Mouse (Mus musculus) intestine, postnatal 0 days (tissue): Measurements from ENCODE around the gene Rmi2. TPM values are rescaled to one million over a fixed set of nuclear protein-coding genes. Genes with fewer than 3 reads are reported as not detected.

Experiments used
- ATAC-seq: fragments of 200-750 bp; cut with Nextera tagmentation; 2 replicates; pipeline ENCODE4 v1.8.0; 2017; ENCODE audit warnings: mild to moderate bottlenecking, moderate TSS enrichment, moderate library complexity
- H3K27ac ChIP-seq: fragments of 300-500 bp; sonication (generic); 2 replicates; pipeline ENCODE4 v1.5.1; 2014; ENCODE audit warnings: mild to moderate bottlenecking, low read depth, low read length, moderate library complexity
- H3K27me3 ChIP-seq: fragments of 300-500 bp; sonication (generic); replicated peaks from 2 replicates; pipeline ENCODE4 v1.6.1; 2014; ENCODE audit warnings: low read length, mixed read lengths; ENCODE audit not compliant: control insufficient read depth, insufficient read depth
- H3K36me3 ChIP-seq: fragments of 300-500 bp; sonication (generic); 2 replicates; pipeline ENCODE4 v1.6.1; 2014; ENCODE audit warnings: mild to moderate bottlenecking, moderate library complexity; ENCODE audit not compliant: control insufficient read depth, insufficient read depth
- H3K4me1 ChIP-seq: fragments of 300-500 bp; sonication (generic); replicated peaks from 2 replicates; pipeline ENCODE4 v1.6.1; 2014; ENCODE audit warnings: antibody characterized with exemption, low read length, mixed read lengths; ENCODE audit not compliant: control insufficient read depth, insufficient read depth
- H3K4me2 ChIP-seq: fragments of 300-500 bp; sonication (generic); replicated peaks from 2 replicates; pipeline ENCODE4 v1.6.1; 2014; ENCODE audit warnings: low read depth, mild to moderate bottlenecking, moderate library complexity
- H3K4me3 ChIP-seq: fragments of 300-500 bp; sonication (generic); 2 replicates; pipeline ENCODE4 v1.5.1; 2014; ENCODE audit warnings: low read depth, low read length
- H3K9ac ChIP-seq: fragments of 300-500 bp; sonication (generic); 2 replicates; pipeline ENCODE4 v1.6.1; 2014; ENCODE audit warnings: mild to moderate bottlenecking, low read depth, low read length
- H3K9me3 ChIP-seq: fragments of 300-500 bp; sonication (generic); 2 replicates; pipeline ENCODE4 v1.6.1; 2016; ENCODE audit warnings: mixed run types; ENCODE audit not compliant: control insufficient read depth
- CTCF ChIP-seq: sonication (generic); IDR thresholded peaks from 2 replicates; pipeline ENCODE4 v1.5.1; 2016; ENCODE audit warnings: low read depth, mild to moderate bottlenecking, control low read depth, antibody characterized with exemption, moderate library complexity
- WGBS: fragments of 180-500 bp; shearing (Covaris S2); extraction: QIAGEN DNeasy Blood & Tissue Kit; methylation state at CpG from one replicate; pipeline ENCODE4 v1.1.7; 2014; 5-methylcytosine and 5-hydroxymethylcytosine counted together
- polyA plus RNA-seq: library from polyadenylated mRNA; unstranded; fragments of >200 nt; fragmentation: Nextera tagmentation; extraction: Ambion mirVana; gene quantifications from 2 replicates; pipeline ENCODE4 v1.2.1, GENCODE M21; 2015

Gene Rmi2
- polyA plus RNA-seq, 1 experiment from 2014 or later: 0.53 TPM

- 90% methylated on average over 1 of the region's 1 CpGs for WGBS
- 0 out of 2 replicates have a peak, but pooled peaks cover 3% of the 10 kb centered on the region for H3K4me1 ChIP-seq
- no peaks in the 10 kb centered on the region for H3K36me3 ChIP-seq
- H3K9ac ChIP-seq: no peak overlapping the region
- no peak for ATAC-seq
- no peak overlapping the region for H3K4me3 ChIP-seq
- peaks cover 7% of the 10 kb centered on the region; the same call in 1 of the 2 replicates for H3K27me3 ChIP-seq
- H3K27ac ChIP-seq: no peak overlapping the region
- H3K9me3 ChIP-seq: no peaks in the 10 kb centered on the region
- TF ChIP-seq CTCF: no peak
- H3K4me2 ChIP-seq: no peak overlapping the region
These were observed 24.5 kb upstream of the Rmi2 start for GRCm38 (mm10) chr16:10810376-10810775.

GRCm38 (mm10) chr16:10812865-10813371 is 21.9 kb upstream of the Rmi2 start, which contains the start of gene Gm11172:
Gm11172 (plus strand) TSS chr16:10812915.
- 87% methylated on average over 2 of the region's 2 CpGs for WGBS
- no peak for TF ChIP-seq CTCF
- Histone ChIP-seq H3K4me2 (no peak within 1 kb of the TSS), H3K27me3 (peaks cover 7% of the 10 kb centered on the region; the same call in 1 of the 2 replicates), H3K4me3 (no peak within 1 kb of the TSS), H3K4me1 (0 out of 2 replicates have a peak, but pooled peaks cover 3% of the 10 kb centered on the region), H3K9ac (no peak within 1 kb of the TSS), H3K9me3 (no peaks in the 10 kb centered on the region), H3K36me3 (no peaks in the 10 kb centered on the region), H3K27ac (no peak within 1 kb of the TSS)
- ATAC-seq: no peak

DNA sequence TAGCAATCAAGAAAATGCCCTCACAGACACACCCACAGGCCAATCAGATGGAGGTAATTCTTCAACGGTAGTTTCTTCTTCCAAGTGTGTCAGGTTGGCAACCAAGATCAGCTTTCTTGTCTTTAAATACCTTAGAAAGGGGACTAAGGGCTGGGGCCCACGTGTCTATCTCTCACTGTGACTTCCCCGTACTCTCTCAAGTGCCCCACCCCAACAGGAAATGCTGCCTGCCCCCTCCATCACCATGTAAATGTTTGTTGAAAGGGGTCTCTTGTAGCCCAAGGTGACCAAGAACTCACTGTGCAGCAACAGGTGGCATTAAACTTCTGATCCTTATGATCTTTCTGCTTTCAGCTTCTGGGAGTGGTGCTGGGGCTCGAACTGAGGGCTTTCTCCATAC is 21.1 kb upstream of the Rmi2 start:
- peaks cover 7% of the 10 kb centered on the region; the same call in 1 of the 2 replicates for H3K27me3 ChIP-seq
- no peak overlapping the region for H3K9ac ChIP-seq
- no peak for TF ChIP-seq CTCF
- H3K36me3 ChIP-seq: no peaks in the 10 kb centered on the region
- 0 out of 2 replicates have a peak, but pooled peaks cover 3% of the 10 kb centered on the region for H3K4me1 ChIP-seq
- no peak overlapping the region for H3K27ac ChIP-seq
- 73% methylated on average over 4 of the region's 4 CpGs for WGBS
- H3K4me2 ChIP-seq: no peak overlapping the region
- ATAC-seq: no peak
- no peak overlapping the region for H3K4me3 ChIP-seq
- H3K9me3 ChIP-seq: no peaks in the 10 kb centered on the region

DNA sequence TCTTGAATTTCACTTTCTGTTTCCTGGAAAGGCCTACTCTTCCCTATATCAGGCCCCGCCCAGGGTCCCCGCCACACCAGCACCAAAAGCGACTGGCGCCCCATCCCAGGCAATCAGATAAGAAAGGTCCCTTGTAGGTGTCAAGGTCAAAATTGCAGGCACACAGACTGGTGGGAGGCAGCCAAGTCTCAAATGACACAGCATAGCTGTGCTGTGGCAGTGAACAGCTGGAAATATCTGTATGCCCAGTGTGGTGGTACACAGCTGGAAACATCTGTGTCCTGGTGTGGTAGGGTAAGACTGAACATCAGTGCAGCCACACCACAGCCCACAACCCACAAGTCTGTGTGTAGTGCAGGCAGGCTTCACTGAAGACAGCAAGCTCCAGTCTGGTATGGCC is 20.0 kb upstream of the Rmi2 start:
- Histone ChIP-seq H3K4me3 (no peak overlapping the region), H3K4me1 (0 out of 2 replicates have a peak, but pooled peaks cover 3% of the 10 kb centered on the region), H3K27ac (no peak overlapping the region), H3K27me3 (no peaks in the 10 kb centered on the region), H3K4me2 (no peak overlapping the region), H3K9ac (no peak overlapping the region), H3K36me3 (no peaks in the 10 kb centered on the region), H3K9me3 (no peaks in the 10 kb centered on the region)
- 44% methylated on average over 4 of the region's 4 CpGs for WGBS
- peak; percentile 29; the same call in 1 of the 2 replicates for ATAC-seq
- no peak for TF ChIP-seq CTCF

DNA sequence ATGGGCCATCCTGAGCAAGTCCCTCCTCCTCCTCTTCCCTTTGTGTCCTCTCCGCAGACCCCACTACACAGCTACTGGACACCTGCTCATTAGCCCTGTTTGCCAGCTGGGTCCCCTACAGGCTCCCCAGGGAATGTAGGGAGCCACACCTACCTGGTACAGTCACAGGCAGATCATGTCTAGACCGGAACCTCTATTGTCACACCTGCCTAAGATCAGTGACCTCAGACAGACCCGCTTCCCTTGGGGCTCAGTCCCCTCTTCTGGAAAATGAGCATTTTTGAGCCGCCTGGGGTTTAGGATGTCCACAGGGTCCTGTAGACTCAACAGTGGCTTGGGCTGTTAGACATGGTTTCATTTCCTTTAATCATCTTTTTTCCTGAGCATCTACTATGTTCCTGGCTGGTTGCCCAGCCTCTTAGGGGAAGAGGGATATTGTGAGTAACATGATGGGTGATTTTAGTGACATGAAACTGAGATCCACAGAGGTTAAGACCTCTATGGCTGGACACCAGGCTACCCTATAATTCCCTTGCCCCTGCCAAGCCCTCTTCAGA is 16.2 kb upstream of the Rmi2 start:
- WGBS: 82% methylated on average over 4 of the region's 4 CpGs
- ATAC-seq: no peak
- 0 out of 2 replicates have a peak, but pooled peaks cover 3% of the 10 kb centered on the region for H3K4me1 ChIP-seq
- H3K4me3 ChIP-seq: no peak overlapping the region
- no peak overlapping the region for H3K9ac ChIP-seq
- H3K9me3 ChIP-seq: no peaks in the 10 kb centered on the region
- TF ChIP-seq CTCF: no peak
- no peaks in the 10 kb centered on the region for H3K36me3 ChIP-seq
- no peak overlapping the region for H3K4me2 ChIP-seq
- no peak overlapping the region for H3K27ac ChIP-seq
- H3K27me3 ChIP-seq: no peaks in the 10 kb centered on the region

DNA sequence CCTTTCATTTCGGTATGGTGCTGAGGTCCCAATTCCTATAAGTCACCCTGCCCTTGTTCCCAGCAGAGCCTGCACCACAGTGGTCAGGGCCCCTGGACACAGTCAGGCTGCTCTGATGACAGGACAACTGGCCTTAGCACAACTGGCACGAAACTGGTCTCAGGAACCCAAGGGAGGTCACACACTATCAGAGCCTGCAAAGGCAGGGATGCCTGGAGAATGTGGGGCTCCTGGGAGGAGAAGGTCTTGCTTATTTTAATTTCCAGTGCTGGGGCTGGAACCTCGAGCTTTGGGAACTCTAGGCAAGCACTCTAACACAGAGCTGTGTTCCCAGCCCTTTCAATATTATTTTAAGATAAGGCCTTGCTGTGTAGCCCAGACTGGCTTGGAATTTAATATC is 14.9 kb upstream of the Rmi2 start:
- no peak for ATAC-seq
- H3K4me2 ChIP-seq: no peak overlapping the region
- H3K27me3 ChIP-seq: no peaks in the 10 kb centered on the region
- H3K9ac ChIP-seq: no peak overlapping the region
- no peak overlapping the region for H3K4me3 ChIP-seq
- no peaks in the 10 kb centered on the region for H3K36me3 ChIP-seq
- H3K27ac ChIP-seq: no peak overlapping the region
- no peak for TF ChIP-seq CTCF
- no peaks in the 10 kb centered on the region for H3K9me3 ChIP-seq
- no peaks in the 10 kb centered on the region for H3K4me1 ChIP-seq
- 86% methylated on average over 3 of the region's 3 CpGs for WGBS
